Mouse (Mus musculus) midbrain, embryonic 11.5 days (tissue): ENCODE data around the gene Pfdn6. TPM values are rescaled to one million over a fixed set of nuclear protein-coding genes. Genes with fewer than 3 reads are reported as not detected.

ENCODE experiments used
- polyA plus RNA-seq: library from polyadenylated mRNA; unstranded; fragments of >200 nt; fragmentation: Nextera tagmentation; extraction: Ambion mirVana; gene quantifications from 2 replicates; pipeline ENCODE4 v1.2.1, GENCODE M21; 2014

Gene Pfdn6
- polyA plus RNA-seq, 1 experiment from 2014 or later = 208 TPM

Other genes with a start within 250 kb of the Pfdn6 start
- gene March2, start 221.7 kb downstream of the Pfdn6 start, polyA plus RNA-seq = 37.3 and 39.0 TPM in 2 replicates
- gene Rab11b, start 179.8 kb downstream of the Pfdn6 start, polyA plus RNA-seq = 295 and 314 TPM in 2 replicates
- 20.6 and 21.4 TPM in 2 replicates for gene Angptl4, start 158.5 kb downstream of the Pfdn6 start, polyA plus RNA-seq
- 18.3 and 23.9 TPM in 2 replicates for gene Kank3, start 129.8 kb downstream of the Pfdn6 start, polyA plus RNA-seq
- 748 and 845 TPM in 2 replicates for gene Rps28, start 115.8 kb downstream of the Pfdn6 start, polyA plus RNA-seq
- 408 and 456 TPM in 2 replicates for gene Ndufa7, start 115.8 kb downstream of the Pfdn6 start, polyA plus RNA-seq
- gene Cd320, start 97.3 kb downstream of the Pfdn6 start, polyA plus RNA-seq = 67.5 and 70.5 TPM in 2 replicates
- gene Gm7029, start 66.5 kb downstream of the Pfdn6 start, polyA plus RNA-seq = not detected in 2 replicates
- gene Kifc1, start 49.7 kb downstream of the Pfdn6 start, polyA plus RNA-seq = 8.1 and 11.4 TPM in 2 replicates
- gene Platr17, start 35.2 kb downstream of the Pfdn6 start, polyA plus RNA-seq = 0.22 TPM in 1 of 2 replicates, not detected in the other
- gene Daxx, start 30.9 kb downstream of the Pfdn6 start, polyA plus RNA-seq = 59.5 and 60.4 TPM in 2 replicates
- 13.6 and 14.8 TPM in 2 replicates for gene Tapbp, start 24.4 kb downstream of the Pfdn6 start, polyA plus RNA-seq
- gene Zbtb22, start 24.4 kb downstream of the Pfdn6 start, polyA plus RNA-seq = 8.0 and 9.4 TPM in 2 replicates
- 29.3 and 33.6 TPM in 2 replicates for gene Rgl2, start 10.8 kb downstream of the Pfdn6 start, polyA plus RNA-seq
- gene Wdr46, start 317 bp upstream of the Pfdn6 start, polyA plus RNA-seq = 27.4 and 28.9 TPM in 2 replicates
- gene B3galt4, start 11.1 kb upstream of the Pfdn6 start, polyA plus RNA-seq = 3.4 and 4.2 TPM in 2 replicates
- gene Vps52, start 15.5 kb upstream of the Pfdn6 start, polyA plus RNA-seq = 36.3 and 36.5 TPM in 2 replicates
- gene Rps18, start 15.7 kb upstream of the Pfdn6 start, polyA plus RNA-seq = 1,159 and 1,302 TPM in 2 replicates
- 30.0 and 37.2 TPM in 2 replicates for gene H2-K1, start 60.0 kb upstream of the Pfdn6 start, polyA plus RNA-seq
- gene Ring1, start 84.3 kb upstream of the Pfdn6 start, polyA plus RNA-seq = 5.5 and 7.1 TPM in 2 replicates
- gene H2-Ke6, start 87.7 kb upstream of the Pfdn6 start, polyA plus RNA-seq = 95.4 and 99.0 TPM in 2 replicates
- 85.1 and 97.4 TPM in 2 replicates for gene Slc39a7, start 91.3 kb upstream of the Pfdn6 start, polyA plus RNA-seq
- 17.2 and 17.9 TPM in 2 replicates for gene Rxrb, start 91.5 kb upstream of the Pfdn6 start, polyA plus RNA-seq
- 0.52 and 1.4 TPM in 2 replicates for gene Col11a2, start 99.1 kb upstream of the Pfdn6 start, polyA plus RNA-seq
- 0.19 and 0.33 TPM in 2 replicates for gene H2-Oa, start 152.0 kb upstream of the Pfdn6 start, polyA plus RNA-seq
- gene H2-DMa, start 179.2 kb upstream of the Pfdn6 start, polyA plus RNA-seq = 8.0 and 9.5 TPM in 2 replicates
- gene Brd2, start 182.3 kb upstream of the Pfdn6 start, polyA plus RNA-seq = 98.7 and 99.2 TPM in 2 replicates
- not detected in 2 replicates for gene H2-DMb2, start 203.0 kb upstream of the Pfdn6 start, polyA plus RNA-seq
- 0.25 and 0.38 TPM in 2 replicates for gene H2-DMb1, start 212.7 kb upstream of the Pfdn6 start, polyA plus RNA-seq
- gene Tap1, start 247.2 kb upstream of the Pfdn6 start, polyA plus RNA-seq = 0.77 and 1.7 TPM in 2 replicates
- gene Psmb9, start 247.4 kb upstream of the Pfdn6 start, polyA plus RNA-seq = 1.0 and 1.3 TPM in 2 replicates